Comparison of ENCODE assay signal across 28 mouse cellular contexts in genomic region chr1:33098062-33098461, GRCm38 (mm10).
DNase-seq lines count a peak whose midpoint lies in the region; ATAC-seq lines count a peak whose summit lies in the region.
"Had no signal": no experiment of that assay in that cellular context is flagged by ENCODE, and none has a peak within 500 bp of the region (broad histone marks: within the 10 kb centered on the region; RNA-seq: fewer than 3 reads in every experiment).

No protein-coding gene starts in this region.

- no peaks in the 10 kb centered on the region for H3K4me1 ChIP-seq in hindbrain, embryonic 16.5 days (ENCODE audit: control insufficient read depth, insufficient read depth, low read depth, low read length)
- H3K4me1 ChIP-seq in hindbrain, embryonic 12.5 days = no peaks in the 10 kb centered on the region
- H3K4me1 ChIP-seq in kidney, embryonic 15.5 days = no peaks in the 10 kb centered on the region
- no peaks in the 10 kb centered on the region for H3K4me1 ChIP-seq in neural tube, embryonic 14.5 days (ENCODE audit: control insufficient read depth, insufficient read depth, low read length)
- H3K4me1 ChIP-seq: heart, embryonic 12.5 days; hindbrain, embryonic 15.5 days; intestine, embryonic 15.5 days; midbrain, embryonic 13.5 days had no signal

- no peak overlapping the region for H3K4me2 ChIP-seq in hindbrain, embryonic 16.5 days (ENCODE audit: low read length)
- no peak overlapping the region for H3K4me2 ChIP-seq in hindbrain, embryonic 12.5 days (replicated peaks)
- H3K4me2 ChIP-seq in kidney, embryonic 15.5 days = no peak overlapping the region
- no peak overlapping the region for H3K4me2 ChIP-seq in neural tube, embryonic 14.5 days (ENCODE audit: low read depth, low read length)
- H3K4me2 ChIP-seq: heart, embryonic 12.5 days; hindbrain, embryonic 15.5 days; intestine, embryonic 15.5 days; midbrain, embryonic 13.5 days had no signal

- H3K36me3 ChIP-seq in hindbrain, embryonic 16.5 days (ENCODE audit: control insufficient read depth, insufficient read depth, low read length) = no peaks in the 10 kb centered on the region
- H3K36me3 ChIP-seq in hindbrain, embryonic 12.5 days = no peaks in the 10 kb centered on the region
- H3K36me3 ChIP-seq in kidney, embryonic 15.5 days = no peaks in the 10 kb centered on the region
- no peaks in the 10 kb centered on the region for H3K36me3 ChIP-seq in neural tube, embryonic 14.5 days (ENCODE audit: control insufficient read depth, insufficient read depth, low read length)
- H3K36me3 ChIP-seq: heart, embryonic 12.5 days; hindbrain, embryonic 15.5 days; intestine, embryonic 15.5 days; midbrain, embryonic 13.5 days had no signal

- no peak overlapping the region for H3K9ac ChIP-seq in hindbrain, embryonic 16.5 days (ENCODE audit: low read depth, low read length)
- H3K9ac ChIP-seq in hindbrain, embryonic 12.5 days = no peak overlapping the region
- no peak overlapping the region for H3K9ac ChIP-seq in kidney, embryonic 15.5 days
- H3K9ac ChIP-seq in neural tube, embryonic 14.5 days (replicated peaks; ENCODE audit: low read depth, low read length) = no peak overlapping the region
- H3K9ac ChIP-seq: heart, embryonic 12.5 days; hindbrain, embryonic 15.5 days; intestine, embryonic 15.5 days; liver, embryonic 14.5 days; midbrain, embryonic 13.5 days had no signal

- 46% methylated on average over 3 of the region's 3 CpGs for whole genome bisulfite sequencing in hindbrain, embryonic 16.5 days
- 71% methylated on average over 3 of the region's 3 CpGs for WGBS in hindbrain, embryonic 12.5 days
- WGBS in kidney, embryonic 15.5 days = 50% methylated on average over 3 of the region's 3 CpGs
- 50% methylated on average over 3 of the region's 3 CpGs for WGBS in neural tube, embryonic 14.5 days

- ATAC-seq in hindbrain, embryonic 16.5 days = 0 out of 2 replicates have a peak, but pooled peaks have one; percentile 30
- no peak for ATAC-seq in hindbrain, embryonic 12.5 days (ENCODE audit: low FRiP score)
- peak; percentile 78 for ATAC-seq in kidney, embryonic 15.5 days (replicated peaks; ENCODE audit: low FRiP score)
- peak; percentile 41; the same call in 1 of the 2 replicates for ATAC-seq in neural tube, embryonic 14.5 days (ENCODE audit: low read depth)
- ATAC-seq: intestine, embryonic 15.5 days; midbrain, embryonic 13.5 days had no signal

- H3K4me3 ChIP-seq in hindbrain, embryonic 16.5 days (ENCODE audit: low read length) = no peak overlapping the region
- H3K4me3 ChIP-seq in hindbrain, embryonic 12.5 days = no peak overlapping the region
- H3K4me3 ChIP-seq in kidney, embryonic 15.5 days (replicated peaks) = no peak overlapping the region
- H3K4me3 ChIP-seq in neural tube, embryonic 14.5 days (ENCODE audit: low read depth, low read length) = no peak overlapping the region
- H3K4me3 ChIP-seq: gastrocnemius, adult 2 months; heart, adult 2 months; heart, embryonic 12.5 days; hindbrain, embryonic 15.5 days; intestine, embryonic 15.5 days; midbrain, embryonic 13.5 days had no signal

- H3K9me3 ChIP-seq in hindbrain, embryonic 16.5 days (ENCODE audit: control insufficient read depth, low read length) = no peaks in the 10 kb centered on the region
- no peaks in the 10 kb centered on the region for H3K9me3 ChIP-seq in hindbrain, embryonic 12.5 days (replicated peaks)
- no peaks in the 10 kb centered on the region for H3K9me3 ChIP-seq in kidney, embryonic 15.5 days (replicated peaks)
- no peaks in the 10 kb centered on the region for H3K9me3 ChIP-seq in neural tube, embryonic 14.5 days (ENCODE audit: control insufficient read depth, low read length)
- H3K9me3 ChIP-seq: heart, embryonic 12.5 days; hindbrain, embryonic 15.5 days; intestine, embryonic 15.5 days; midbrain, embryonic 13.5 days had no signal

- no peak overlapping the region for H3K27ac ChIP-seq in hindbrain, embryonic 16.5 days (ENCODE audit: low read depth, low read length)
- no peak overlapping the region for H3K27ac ChIP-seq in hindbrain, embryonic 12.5 days
- no peak overlapping the region for H3K27ac ChIP-seq in kidney, embryonic 15.5 days
- H3K27ac ChIP-seq in neural tube, embryonic 14.5 days (ENCODE audit: low read depth, low read length) = no peak overlapping the region
- H3K27ac ChIP-seq: gastrocnemius, adult 2 months; heart, adult 2 months; hindbrain, embryonic 15.5 days; intestine, embryonic 15.5 days; liver, embryonic 14.5 days; macrophage; midbrain, embryonic 13.5 days; stomach, postnatal 0 days had no signal

- no peak for DNase-seq in kidney, postnatal 10 days
- no peak for DNase-seq in neural tube, embryonic 10.5 days (ENCODE audit: extremely low spot score, low spot score)
- no peak for DNase-seq in embryo, embryonic 10.5 days (ENCODE audit: low spot score)
- DNase-seq: adrenal gland, postnatal 25 days; B cell, adult 2 months; cerebellum, adult 8-10 months; cerebellum, postnatal 25 days; gastrocnemius, adult 2 months; gastrocnemius, postnatal 36 days; heart, adult 2 months; heart, postnatal 4 days; layer of hippocampus, postnatal 36 days; left cerebral cortex, postnatal 4 days; lung, adult 2 months; right cerebral cortex, postnatal 4 days; thymus, adult 18-20 months; thymus, postnatal 25 days had no signal

- H3K27me3 ChIP-seq in hindbrain, embryonic 16.5 days (replicated peaks; ENCODE audit: control insufficient read depth, insufficient read depth, low read length) = no peaks in the 10 kb centered on the region
- H3K27me3 ChIP-seq in hindbrain, embryonic 12.5 days = no peaks in the 10 kb centered on the region
- H3K27me3 ChIP-seq in kidney, embryonic 15.5 days = no peaks in the 10 kb centered on the region
- no peaks in the 10 kb centered on the region for H3K27me3 ChIP-seq in neural tube, embryonic 14.5 days (ENCODE audit: control insufficient read depth, insufficient read depth, low read length)
- H3K27me3 ChIP-seq: heart, embryonic 12.5 days; hindbrain, embryonic 15.5 days; intestine, embryonic 15.5 days; midbrain, embryonic 13.5 days had no signal
